Mouse (Mus musculus): ENCODE data around the gene Ncl. TPM values are rescaled to one million over a fixed set of nuclear protein-coding genes. Genes with fewer than 3 reads are reported as not detected.

Ncl gene
- total and polyA plus RNA-seq, 3 experiments, result 246 to 1,708 (median 370) TPM

DNA sequence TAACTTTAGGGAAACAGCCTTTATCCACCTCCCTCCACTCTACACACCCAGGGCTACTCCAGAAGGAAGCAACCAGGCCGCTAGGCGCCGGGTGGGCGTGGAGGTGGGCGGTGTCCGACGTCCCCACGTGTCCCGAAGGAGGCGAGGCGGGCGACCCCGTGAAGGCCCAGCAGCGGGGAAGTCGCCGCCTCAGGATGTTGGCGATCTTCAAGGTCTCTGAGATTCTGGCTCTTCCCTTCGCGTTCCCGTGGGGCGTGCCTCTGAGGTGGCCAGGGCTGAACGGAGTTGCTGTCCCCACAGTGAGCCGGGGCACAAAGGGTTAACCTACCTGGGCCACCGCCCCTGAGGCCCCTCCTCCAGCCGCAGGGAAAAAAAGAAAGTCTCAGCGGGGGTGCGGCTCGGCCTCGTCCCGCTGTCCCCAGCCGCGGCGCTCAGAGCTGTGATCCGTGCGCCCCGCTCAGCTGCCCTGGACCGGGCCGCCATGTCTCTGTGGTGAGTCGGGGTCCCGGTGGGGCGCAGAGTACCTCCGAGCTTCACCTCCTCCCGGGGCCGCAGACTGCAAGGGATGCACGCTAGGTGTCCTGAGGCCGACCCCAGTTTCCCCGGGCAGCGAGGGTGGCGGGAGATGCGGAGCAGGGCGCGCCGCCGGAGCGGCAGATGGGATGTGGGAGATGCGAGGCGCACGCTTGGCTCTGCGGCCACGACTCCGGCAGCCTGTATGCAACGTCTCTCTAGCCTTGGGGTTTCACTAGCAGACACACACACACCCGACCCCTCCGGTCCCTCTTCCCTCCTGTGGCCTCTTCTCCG is 55.9 kb downstream of the Ncl start:
- no peaks in the 10 kb centered on the region for H3K36me3 ChIP-seq (ENCODE audit: control insufficient read depth in 1 of 2, insufficient read depth in 2 of 2, low read length in 2 of 2)
- H3K79me2 ChIP-seq (ENCODE audit: control insufficient read depth, insufficient read depth, low read length, poor library complexity), result no peaks in the 10 kb centered on the region
- TF ChIP-seq MAX (IDR thresholded peaks at IDR 0.05; ENCODE audit: low read length) (no peak), ELF1 (IDR thresholded peaks at IDR 0.05; ENCODE audit: low read depth, low read length) (no peak)
- DNase-seq (ENCODE audit: low read depth, low spot score), result peak; percentile 46
- H3K4me3 ChIP-seq (ENCODE audit: control insufficient read depth in 1 of 2, insufficient read depth in 1 of 2, low read depth in 2 of 2, low read length in 2 of 2), result peak overlapping the region in 1 of 2 experiments; percentile 4; a peak in 1 of 4 replicates
- H3K9me3 ChIP-seq (replicated peaks; ENCODE audit: insufficient read depth, low read length), result no peaks in the 10 kb centered on the region
- H3K4me1 ChIP-seq (ENCODE audit: control insufficient read depth in 1 of 2, insufficient read depth in 2 of 2, low read length in 2 of 2), result no peaks in the 10 kb centered on the region
- no peak overlapping the region for H3K27ac ChIP-seq (ENCODE audit: control insufficient read depth, low read depth, low read length)
- no peaks in the 10 kb centered on the region for H3K27me3 ChIP-seq (ENCODE audit: control insufficient read depth in 1 of 2, insufficient read depth in 2 of 2, low read length in 2 of 2)
- H3K9ac ChIP-seq (ENCODE audit: control insufficient read depth, low read depth, low read length, poor library complexity, severe bottlenecking), result no peak overlapping the region

DNA sequence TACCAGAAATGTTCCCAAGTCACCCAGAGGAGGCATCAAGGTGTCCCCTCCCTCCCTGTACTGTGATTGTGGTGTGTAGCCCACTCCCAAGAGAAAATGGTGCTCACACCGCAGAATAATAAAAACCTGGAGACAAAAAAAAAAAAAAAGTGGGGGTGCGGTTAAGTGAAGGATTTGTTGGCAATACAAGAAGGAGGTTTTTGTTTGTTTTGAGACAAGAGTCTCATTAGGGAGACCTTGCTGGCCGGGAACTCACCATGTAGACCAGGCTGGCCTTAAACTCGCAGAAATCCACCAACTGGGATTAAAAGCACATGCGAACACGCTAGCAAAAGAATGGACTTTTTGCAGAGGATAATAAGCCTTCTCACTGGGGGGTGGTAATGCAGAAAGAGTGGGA is 56.7 kb downstream of the Ncl start, which contains the start of gene B3gnt7:
Gene B3gnt7 (plus strand): TSS at position 301 of the 400 bp plus-strand sequence.
- Histone ChIP-seq H3K36me3 (ENCODE audit: control insufficient read depth in 1 of 2, insufficient read depth in 2 of 2, low read length in 2 of 2) (no peaks in the 10 kb centered on the region), H3K4me3 (ENCODE audit: control insufficient read depth in 1 of 2, insufficient read depth in 1 of 2, low read depth in 2 of 2, low read length in 2 of 2) (peak within 1 kb of the TSS in 1 of 2 experiments; percentile 4; a peak in 1 of 4 replicates), H3K9ac (ENCODE audit: control insufficient read depth, low read depth, low read length, poor library complexity, severe bottlenecking) (no peak within 1 kb of the TSS), H3K79me2 (ENCODE audit: control insufficient read depth, insufficient read depth, low read length, poor library complexity) (no peaks in the 10 kb centered on the region), H3K4me1 (ENCODE audit: control insufficient read depth in 1 of 2, insufficient read depth in 2 of 2, low read length in 2 of 2) (no peaks in the 10 kb centered on the region), H3K27ac (ENCODE audit: control insufficient read depth, low read depth, low read length) (no peak within 1 kb of the TSS), H3K9me3 (replicated peaks; ENCODE audit: insufficient read depth, low read length) (no peaks in the 10 kb centered on the region), H3K27me3 (ENCODE audit: control insufficient read depth in 1 of 2, insufficient read depth in 2 of 2, low read length in 2 of 2) (peaks cover 0 to 4% of the 10 kb centered on the region in 2 experiments; a peak in 1 of 4 replicates)
- TF ChIP-seq POLR2AphosphoS2 (IDR thresholded peaks at IDR 0.05; ENCODE audit: low read length) (no peak), EP300 (IDR thresholded peaks at IDR 0.05; ENCODE audit: low read depth in 1 of 2, low read length in 2 of 2) (no peak), SMC3 (IDR thresholded peaks at IDR 0.05; ENCODE audit: low read depth, low read length) (no peak), UBTF (IDR thresholded peaks at IDR 0.05; ENCODE audit: borderline replicate concordance, insufficient read depth, low read depth, low read length) (no peak), MAFK (IDR thresholded peaks at IDR 0.05; ENCODE audit: borderline replicate concordance, low read depth, low read length) (no peak), ZNF384 (IDR thresholded peaks at IDR 0.05; ENCODE audit: low read depth, low read length) (no peak), JUND (IDR thresholded peaks at IDR 0.05; ENCODE audit: low read depth, low read length) (no peak)
- no peak for DNase-seq (ENCODE audit: low read depth, low spot score)

DNA sequence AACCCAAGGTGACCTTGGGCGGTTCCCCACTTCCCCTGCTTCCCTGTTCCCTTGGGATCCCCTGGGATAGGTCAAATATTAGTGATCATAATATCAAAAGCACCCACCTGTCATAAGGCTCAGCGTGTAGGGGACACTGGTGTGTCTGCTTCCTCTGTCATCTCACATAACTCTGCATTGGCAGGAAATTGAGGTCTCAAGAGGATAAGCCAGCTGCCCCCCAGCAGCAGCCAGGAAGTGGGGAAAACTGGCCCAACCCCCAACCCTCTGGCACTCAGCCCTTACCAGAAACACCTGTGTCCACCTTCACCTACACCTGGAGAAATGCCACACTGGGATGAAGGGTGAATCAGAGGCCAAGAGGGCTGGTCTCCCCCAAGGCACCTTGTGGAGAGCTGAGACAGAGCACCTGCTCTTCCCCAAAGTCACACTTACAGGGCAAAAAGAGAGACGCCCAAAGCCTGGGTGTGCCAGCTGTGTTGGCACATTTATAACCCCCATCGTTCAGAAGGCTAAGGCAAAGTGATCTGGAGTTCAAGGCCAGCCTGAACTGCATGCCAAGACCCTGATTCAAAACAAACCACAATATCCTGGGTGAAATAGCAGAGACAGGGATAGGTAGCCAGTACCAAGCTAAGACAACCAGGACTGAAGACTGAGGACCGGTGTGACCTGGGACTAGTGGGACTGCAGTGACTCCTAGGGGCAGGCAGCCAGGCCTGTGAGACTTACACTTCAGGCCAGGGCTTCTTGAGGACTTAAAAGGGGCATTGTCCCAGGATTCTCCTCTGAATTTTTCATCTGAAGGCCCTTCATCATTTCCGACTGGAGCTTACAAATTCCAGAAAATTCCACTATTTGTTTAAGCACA is 57.7 kb downstream of the Ncl start:
- no peak overlapping the region for H3K4me3 ChIP-seq (ENCODE audit: control insufficient read depth in 1 of 2, insufficient read depth in 1 of 2, low read depth in 2 of 2, low read length in 2 of 2)
- H3K4me1 ChIP-seq (ENCODE audit: control insufficient read depth in 1 of 2, insufficient read depth in 2 of 2, low read length in 2 of 2), result no peaks in the 10 kb centered on the region
- no peak overlapping the region for H3K27ac ChIP-seq (ENCODE audit: control insufficient read depth, low read depth, low read length)
- peak in 2 of 3 experiments; percentile 22 to 38; a peak in 3 of 6 replicates for TF ChIP-seq CTCF (IDR thresholded peaks at IDR 0.05 in 2 of 3, conservative IDR thresholded peaks at IDR 0.05 in 1 of 3; ENCODE audit: control insufficient read depth in 1 of 3, insufficient read depth in 1 of 3, low read depth in 2 of 3, low read length in 3 of 3, poor library complexity in 1 of 3, severe bottlenecking in 1 of 3)
- no peak for TF ChIP-seq ZMIZ1 (IDR thresholded peaks at IDR 0.05; ENCODE audit: low read depth, low read length)
- TF ChIP-seq POLR2AphosphoS2 (IDR thresholded peaks at IDR 0.05; ENCODE audit: low read length), result no peak
- no peak for TF ChIP-seq GABPA (IDR thresholded peaks at IDR 0.05; ENCODE audit: low read depth, low read length)
- no peak for TF ChIP-seq USF1 (IDR thresholded peaks at IDR 0.05; ENCODE audit: low read depth, low read length)
- no peak for TF ChIP-seq ZC3H11A (IDR thresholded peaks at IDR 0.05; ENCODE audit: low read depth, low read length)
- peak; percentile 34 for TF ChIP-seq SMC3 (IDR thresholded peaks at IDR 0.05; ENCODE audit: low read depth, low read length)
- no peak for TF ChIP-seq ELF1 (IDR thresholded peaks at IDR 0.05; ENCODE audit: low read depth, low read length)
- TF ChIP-seq BHLHE40 (IDR thresholded peaks at IDR 0.05; ENCODE audit: borderline replicate concordance, low read depth, low read length), result no peak
- TF ChIP-seq RAD21 (IDR thresholded peaks at IDR 0.05; ENCODE audit: low read depth, low read length), result peak; percentile 40
- TF ChIP-seq GATA1 (IDR thresholded peaks at IDR 0.05; ENCODE audit: low read depth, low read length), result no peak
- peaks cover 0 to 4% of the 10 kb centered on the region in 2 experiments; a peak in 1 of 4 replicates for H3K27me3 ChIP-seq (ENCODE audit: control insufficient read depth in 1 of 2, insufficient read depth in 2 of 2, low read length in 2 of 2)
- DNase-seq (ENCODE audit: low read depth, low spot score), result no peak
- H3K79me2 ChIP-seq (ENCODE audit: control insufficient read depth, insufficient read depth, low read length, poor library complexity), result no peaks in the 10 kb centered on the region
- H3K9me3 ChIP-seq (replicated peaks; ENCODE audit: insufficient read depth, low read length), result no peaks in the 10 kb centered on the region
- no peaks in the 10 kb centered on the region for H3K36me3 ChIP-seq (ENCODE audit: control insufficient read depth in 1 of 2, insufficient read depth in 2 of 2, low read length in 2 of 2)
- H3K9ac ChIP-seq (ENCODE audit: control insufficient read depth, low read depth, low read length, poor library complexity, severe bottlenecking), result no peak overlapping the region
